Mouse (Mus musculus): ENCODE data around the gene Taldo1. TPM values are rescaled to one million over a fixed set of nuclear protein-coding genes. Genes with fewer than 3 reads are reported as not detected.
"Not testable (repeated sequence)": the region's sequence is repeated elsewhere in the genome, so short reads cannot be mapped to it uniquely, and the experiment has no call there.

The Taldo1 gene
- polyA plus RNA-seq, 1 experiment = 252 TPM

- Histone ChIP-seq H3K36me3 (ENCODE audit: control insufficient read depth, insufficient read depth) (peaks cover 31% of the 10 kb centered on the region), H3K79me3 (ENCODE audit: low read depth) (peaks cover 4% of the 10 kb centered on the region), H3K4me3 (ENCODE audit: insufficient read depth, poor library complexity, severe bottlenecking) (no peak overlapping the region), H3K79me2 (ENCODE audit: control insufficient read depth, insufficient read depth) (peaks cover 48% of the 10 kb centered on the region), H3K27me3 (ENCODE audit: control insufficient read depth, insufficient read depth, insufficient read length) (no peaks in the 10 kb centered on the region), H3ac (ENCODE audit: control insufficient read depth, insufficient read length, low read depth) (no peak overlapping the region)
- TF ChIP-seq CEBPB (IDR thresholded peaks at IDR 0.05; ENCODE audit: low read depth) (no peak), MAX (IDR thresholded peaks at IDR 0.05) (no peak), USF1 (IDR thresholded peaks at IDR 0.05; ENCODE audit: low read depth) (no peak), MYOG (IDR thresholded peaks at IDR 0.05; ENCODE audit: control insufficient read depth, extremely low read depth, insufficient read length) (no peak), CTCF (IDR thresholded peaks at IDR 0.05; ENCODE audit: control insufficient read depth, insufficient read depth, insufficient read length) (no peak), FOSL1 (IDR thresholded peaks at IDR 0.05; ENCODE audit: insufficient read depth, low read length, poor library complexity, severe bottlenecking) (no peak), MYOD1 (IDR thresholded peaks at IDR 0.05; ENCODE audit: control insufficient read depth, insufficient read length, low read depth) (no peak)
Observed at GRCm38 (mm10) chr7:141439811-141440210, 47.8 kb downstream of the Taldo1 start.

- TF ChIP-seq CTCF (IDR thresholded peaks at IDR 0.05; ENCODE audit: control insufficient read depth, insufficient read depth, insufficient read length) = peak; percentile 57
- no peak for TF ChIP-seq FOSL1 (IDR thresholded peaks at IDR 0.05; ENCODE audit: insufficient read depth, low read length, poor library complexity, severe bottlenecking)
- no peak overlapping the region for H3ac ChIP-seq (ENCODE audit: control insufficient read depth, insufficient read length, low read depth)
- H3K36me3 ChIP-seq (ENCODE audit: control insufficient read depth, insufficient read depth) = peaks cover 31% of the 10 kb centered on the region
- peaks cover 42% of the 10 kb centered on the region for H3K79me2 ChIP-seq (ENCODE audit: control insufficient read depth, insufficient read depth)
- H3K79me3 ChIP-seq (ENCODE audit: low read depth) = peaks cover 4% of the 10 kb centered on the region
- H3K27me3 ChIP-seq (ENCODE audit: control insufficient read depth, insufficient read depth, insufficient read length) = no peaks in the 10 kb centered on the region
- no peak overlapping the region for H3K4me3 ChIP-seq (ENCODE audit: insufficient read depth, poor library complexity, severe bottlenecking)
Observed at GRCm38 (mm10) chr7:141440613-141441012, 48.6 kb downstream of the Taldo1 start.

- Histone ChIP-seq H3K36me3 (ENCODE audit: control insufficient read depth, insufficient read depth) (peaks cover 31% of the 10 kb centered on the region), H3ac (ENCODE audit: control insufficient read depth, insufficient read length, low read depth) (no peak overlapping the region), H3K79me3 (ENCODE audit: low read depth) (peaks cover 1% of the 10 kb centered on the region), H3K79me2 (ENCODE audit: control insufficient read depth, insufficient read depth) (peaks cover 34% of the 10 kb centered on the region), H3K27me3 (ENCODE audit: control insufficient read depth, insufficient read depth, insufficient read length) (no peaks in the 10 kb centered on the region), H3K4me3 (ENCODE audit: insufficient read depth, poor library complexity, severe bottlenecking) (no peak overlapping the region)
- TF ChIP-seq USF1 (IDR thresholded peaks at IDR 0.05; ENCODE audit: low read depth) = no peak
- no peak for TF ChIP-seq MYOG (IDR thresholded peaks at IDR 0.05; ENCODE audit: control insufficient read depth, extremely low read depth, insufficient read length)
- TF ChIP-seq MYOD1 (IDR thresholded peaks at IDR 0.05; ENCODE audit: control insufficient read depth, insufficient read length, low read depth) = no peak
Observed at GRCm38 (mm10) chr7:141441460-141441859, 49.5 kb downstream of the Taldo1 start.

- peak overlapping the region; percentile 78 for H3ac ChIP-seq (ENCODE audit: control insufficient read depth, insufficient read length, low read depth)
- peaks cover 31% of the 10 kb centered on the region for H3K36me3 ChIP-seq (ENCODE audit: control insufficient read depth, insufficient read depth)
- no peaks in the 10 kb centered on the region for H3K79me3 ChIP-seq (ENCODE audit: low read depth)
- H3K79me2 ChIP-seq (ENCODE audit: control insufficient read depth, insufficient read depth) = peaks cover 27% of the 10 kb centered on the region
- TF ChIP-seq CEBPB (IDR thresholded peaks at IDR 0.05; ENCODE audit: low read depth) = no peak
- TF ChIP-seq MAX (IDR thresholded peaks at IDR 0.05) = no peak
- TF ChIP-seq CTCF (IDR thresholded peaks at IDR 0.05; ENCODE audit: control insufficient read depth, insufficient read depth, insufficient read length) = no peak
- TF ChIP-seq MYOD1 (IDR thresholded peaks at IDR 0.05; ENCODE audit: control insufficient read depth, insufficient read length, low read depth) = no peak
- TF ChIP-seq MYOG (IDR thresholded peaks at IDR 0.05; ENCODE audit: control insufficient read depth, extremely low read depth, insufficient read length) = no peak
- TF ChIP-seq USF1 (IDR thresholded peaks at IDR 0.05; ENCODE audit: low read depth) = no peak
- no peak for TF ChIP-seq FOSL1 (IDR thresholded peaks at IDR 0.05; ENCODE audit: insufficient read depth, low read length, poor library complexity, severe bottlenecking)
- H3K4me3 ChIP-seq (ENCODE audit: insufficient read depth, poor library complexity, severe bottlenecking) = no peak overlapping the region
- H3K27me3 ChIP-seq (ENCODE audit: control insufficient read depth, insufficient read depth, insufficient read length) = no peaks in the 10 kb centered on the region
Observed at GRCm38 (mm10) chr7:141442199-141442598, 50.2 kb downstream of the Taldo1 start.

GRCm38 (mm10) chr7:141443081-141443821, 51.3 kb downstream of the Taldo1 start:
- TF ChIP-seq FOSL1 (IDR thresholded peaks at IDR 0.05; ENCODE audit: insufficient read depth, low read length, poor library complexity, severe bottlenecking) (no peak), CTCF (IDR thresholded peaks at IDR 0.05; ENCODE audit: control insufficient read depth, insufficient read depth, insufficient read length) (peak; percentile 10)

GRCm38 (mm10) chr7:141443828-141444237, 51.8 kb downstream of the Taldo1 start, which contains the start of gene Pidd1:
TSS of gene Pidd1 (minus strand) at chr7:141444025.
- peak within 1 kb of the TSS; percentile 78 for H3ac ChIP-seq (ENCODE audit: control insufficient read depth, insufficient read length, low read depth)
- peaks cover 13% of the 10 kb centered on the region for H3K79me3 ChIP-seq (ENCODE audit: low read depth)
- peaks cover 42% of the 10 kb centered on the region for H3K79me2 ChIP-seq (ENCODE audit: control insufficient read depth, insufficient read depth)
- H3K36me3 ChIP-seq (ENCODE audit: control insufficient read depth, insufficient read depth) = peaks cover 31% of the 10 kb centered on the region
- H3K4me3 ChIP-seq (ENCODE audit: insufficient read depth, poor library complexity, severe bottlenecking) = peak within 1 kb of the TSS; percentile 49
- TF ChIP-seq MYOG (IDR thresholded peaks at IDR 0.05; ENCODE audit: control insufficient read depth, extremely low read depth, insufficient read length) (no peak), MAX (IDR thresholded peaks at IDR 0.05) (peak; percentile 41)
- H3K27me3 ChIP-seq (ENCODE audit: control insufficient read depth, insufficient read depth, insufficient read length) = no peaks in the 10 kb centered on the region

More at GRCm38 (mm10) chr7:141443081-141443821, 51.3 kb downstream of the Taldo1 start:
- Histone ChIP-seq H3K27me3 (ENCODE audit: control insufficient read depth, insufficient read depth, insufficient read length) (no peaks in the 10 kb centered on the region), H3K79me3 (ENCODE audit: low read depth) (peaks cover 7% of the 10 kb centered on the region), H3K79me2 (ENCODE audit: control insufficient read depth, insufficient read depth) (peaks cover 36% of the 10 kb centered on the region), H3K4me3 (ENCODE audit: insufficient read depth, poor library complexity, severe bottlenecking) (peak overlapping the region; percentile 49), H3ac (ENCODE audit: control insufficient read depth, insufficient read length, low read depth) (peak overlapping the region; percentile 78), H3K36me3 (ENCODE audit: control insufficient read depth, insufficient read depth) (peaks cover 31% of the 10 kb centered on the region)

GRCm38 (mm10) chr7:141446374-141446773, 54.4 kb downstream of the Taldo1 start:
- Histone ChIP-seq H3K36me3 (ENCODE audit: control insufficient read depth, insufficient read depth) (peaks cover 37% of the 10 kb centered on the region), H3K79me2 (ENCODE audit: control insufficient read depth, insufficient read depth) (peaks cover 52% of the 10 kb centered on the region)
- H3K4me3 ChIP-seq (ENCODE audit: insufficient read depth, poor library complexity, severe bottlenecking) = not testable (repeated sequence)

More at GRCm38 (mm10) chr7:141446374-141446773, 54.4 kb downstream of the Taldo1 start:
- peaks cover 26% of the 10 kb centered on the region for H3K79me3 ChIP-seq (ENCODE audit: low read depth)
- H3K27me3 ChIP-seq (ENCODE audit: control insufficient read depth, insufficient read depth, insufficient read length); H3ac ChIP-seq (ENCODE audit: control insufficient read depth, insufficient read length, low read depth): not testable (repeated sequence)
